Mouse (Mus musculus) liver, embryonic 13.5 days (tissue): Measurements from ENCODE around the gene 4921501E09Rik. TPM values are rescaled to one million over a fixed set of nuclear protein-coding genes. Genes with fewer than 3 reads are reported as not detected.
"Not testable (repeated sequence)": the region's sequence is repeated elsewhere in the genome, so short reads cannot be mapped to it uniquely, and the experiment has no call there.

Experiments used
- ATAC-seq: fragments of 200-750 bp; cut with Nextera tagmentation; 2 replicates; pipeline ENCODE4 v1.8.0; 2017; ENCODE audit warnings: low read depth, mild to moderate bottlenecking, moderate number of reproducible peaks, moderate library complexity
- DNase-seq: peaks from one replicate; pipeline ENCODE4 v3.0.0; 2022
- H3K27ac ChIP-seq: fragments of 300-500 bp; sonication (generic); 2 replicates; pipeline ENCODE4 v1.5.1; 2015; ENCODE audit warnings: moderate library complexity, mild to moderate bottlenecking, inconsistent platforms
- H3K27me3 ChIP-seq: fragments of 300-500 bp; sonication (generic); 2 replicates; pipeline ENCODE4 v1.6.1; 2015; ENCODE audit warnings: mild to moderate bottlenecking, inconsistent platforms
- H3K36me3 ChIP-seq: fragments of 300-500 bp; sonication (generic); 2 replicates; pipeline ENCODE4 v1.6.1; 2015; ENCODE audit warnings: mild to moderate bottlenecking, inconsistent platforms
- H3K4me1 ChIP-seq: fragments of 300-500 bp; sonication (generic); replicated peaks from 2 replicates; pipeline ENCODE4 v1.6.1; 2015; ENCODE audit warnings: inconsistent platforms
- H3K4me2 ChIP-seq: fragments of 300-500 bp; sonication (generic); 2 replicates; pipeline ENCODE4 v1.6.1; 2015; ENCODE audit warnings: inconsistent platforms, mild to moderate bottlenecking, moderate library complexity
- H3K4me3 ChIP-seq: fragments of 300-500 bp; sonication (generic); replicated peaks from 2 replicates; pipeline ENCODE4 v1.5.1; 2015; ENCODE audit warnings: mild to moderate bottlenecking, inconsistent platforms
- H3K9ac ChIP-seq: fragments of 300-500 bp; sonication (generic); 2 replicates; pipeline ENCODE4 v1.6.1; 2015; ENCODE audit warnings: mild to moderate bottlenecking, inconsistent platforms
- H3K9me3 ChIP-seq: fragments of 300-500 bp; sonication (generic); replicated peaks from 2 replicates; pipeline ENCODE4 v1.6.1; 2016; ENCODE audit warnings: inconsistent platforms
- whole genome bisulfite sequencing: fragments of 180-500 bp; shearing (Covaris S2); methylation state at CpG from one replicate; pipeline ENCODE4 v1.1.7; 2015; ENCODE audit not compliant: insufficient replicate concordance; 5-methylcytosine and 5-hydroxymethylcytosine counted together
- polyA plus RNA-seq: library from polyadenylated mRNA; unstranded; fragments of >200 nt; fragmentation: Nextera tagmentation; extraction: Ambion mirVana; gene quantifications from 2 replicates; pipeline ENCODE4 v1.2.1, GENCODE M21; 2015

4921501E09Rik gene
- polyA plus RNA-seq = not detected in 2 replicates

DNA sequence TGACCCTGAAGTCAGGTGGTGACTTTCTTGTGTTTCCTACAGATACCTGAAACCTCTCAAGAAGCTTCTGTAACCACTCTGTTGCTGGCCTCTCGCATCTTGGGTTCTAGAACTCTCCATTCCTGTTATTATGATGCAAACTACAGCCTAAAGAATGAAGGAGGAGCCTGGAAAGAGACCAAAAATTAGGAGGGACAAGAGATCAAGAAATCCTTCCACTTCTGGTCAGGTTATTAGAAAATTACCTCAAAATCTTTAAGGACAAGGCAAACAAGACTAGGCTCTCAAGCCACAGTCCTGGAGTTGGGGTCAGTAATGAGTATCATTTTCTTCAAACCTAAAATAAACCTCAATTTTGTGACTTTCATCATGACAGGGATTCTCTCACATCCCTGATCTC, at the start of gene 4921501E09Rik:
Gene 4921501E09Rik, minus strand, starts transcription at position 101 of the 400 bp plus-strand sequence.
- no peak for DNase-seq
- ATAC-seq = no peak
- Histone ChIP-seq H3K4me2 (no peak within 1 kb of the TSS), H3K36me3 (no peaks in the 10 kb centered on the region), H3K27me3 (no peaks in the 10 kb centered on the region), H3K27ac (no peak within 1 kb of the TSS), H3K4me3 (no peak within 1 kb of the TSS), H3K9me3 (no peaks in the 10 kb centered on the region), H3K9ac (no peak within 1 kb of the TSS), H3K4me1 (no peaks in the 10 kb centered on the region)
- WGBS = 38% methylated on average over 1 of the region's 1 CpGs

DNA sequence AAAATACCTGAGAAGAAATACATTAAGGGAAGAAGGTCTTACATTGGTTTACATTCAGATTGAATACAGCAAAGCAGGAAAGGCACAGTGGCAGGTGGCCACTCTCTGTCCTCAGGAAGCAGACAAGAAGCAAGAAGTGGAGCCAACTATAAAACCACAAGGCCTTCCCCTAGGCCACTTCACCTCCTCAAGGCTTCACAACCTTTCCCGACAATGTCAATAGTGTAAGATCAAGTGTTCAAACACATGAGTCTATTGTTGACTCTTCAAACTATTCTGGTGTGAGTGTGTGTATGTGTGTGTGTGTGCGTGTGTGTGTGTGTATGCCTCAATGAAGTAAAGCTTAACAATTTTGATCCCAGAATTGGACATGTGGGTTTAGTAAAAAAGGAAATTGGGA, 29.5 kb upstream of the 4921501E09Rik start:
- Histone ChIP-seq H3K4me2 (no peak overlapping the region), H3K9ac (no peak overlapping the region), H3K9me3 (no peaks in the 10 kb centered on the region), H3K36me3 (no peaks in the 10 kb centered on the region), H3K4me1 (peaks cover 9% of the 10 kb centered on the region), H3K27me3 (no peaks in the 10 kb centered on the region), H3K27ac (no peak overlapping the region), H3K4me3 (no peak overlapping the region)
- no peak for DNase-seq
- 70% methylated on average over 2 of the region's 2 CpGs for whole genome bisulfite sequencing
- ATAC-seq = no peak

DNA sequence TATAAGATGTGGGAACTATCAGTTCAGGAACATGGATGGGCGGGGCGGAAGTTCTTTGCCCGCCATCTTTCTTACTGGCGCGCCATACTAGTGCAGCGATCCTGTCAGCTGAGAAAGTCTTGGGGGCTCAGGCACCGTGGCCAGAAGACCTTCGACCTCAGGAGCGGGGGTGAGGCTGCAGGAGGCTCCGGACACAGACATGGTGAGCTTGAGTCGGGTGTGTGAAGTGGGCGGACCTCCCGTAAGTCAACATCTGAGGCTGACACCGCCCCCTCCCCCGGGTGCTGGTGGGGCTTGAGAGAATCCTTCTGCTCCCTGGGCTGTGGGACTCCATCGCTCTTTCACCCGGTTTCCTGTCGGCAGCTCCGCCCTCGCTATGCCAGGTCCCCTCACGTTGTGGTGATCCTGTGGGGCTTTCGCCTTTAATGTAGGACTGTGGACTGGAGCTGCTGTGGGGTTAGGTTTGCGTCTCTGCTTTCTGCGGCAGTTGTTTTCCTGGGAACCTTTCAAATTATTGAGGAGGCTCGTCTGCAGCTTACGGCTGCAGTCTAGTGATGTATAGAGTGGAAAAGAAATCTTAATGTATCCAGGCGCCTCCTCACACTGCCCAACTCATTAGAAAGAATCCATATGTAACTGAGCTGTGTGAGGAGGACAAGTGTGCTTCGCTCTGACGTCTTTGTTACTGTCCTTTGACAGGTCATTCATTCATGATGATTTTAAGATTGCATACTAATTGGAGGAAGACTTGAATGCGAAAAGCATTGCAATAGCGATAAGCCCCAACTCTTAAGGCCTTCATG, 24.7 kb upstream of the 4921501E09Rik start:
- no peaks in the 10 kb centered on the region for H3K36me3 ChIP-seq
- 3% methylated on average over 31 of the region's 31 CpGs for WGBS
- H3K4me1 ChIP-seq = peaks cover 16% of the 10 kb centered on the region
- peak overlapping the region; percentile 69 for H3K4me2 ChIP-seq
- peak; percentile 44 for DNase-seq
- no peaks in the 10 kb centered on the region for H3K9me3 ChIP-seq
- H3K4me3 ChIP-seq = peak overlapping the region; percentile 74
- ATAC-seq = peak; percentile 69
- H3K27ac ChIP-seq = peak overlapping the region; percentile 65
- peak overlapping the region; percentile 76 for H3K9ac ChIP-seq
- H3K27me3 ChIP-seq = 0 out of 2 replicates have a peak, but pooled peaks cover 4% of the 10 kb centered on the region

DNA sequence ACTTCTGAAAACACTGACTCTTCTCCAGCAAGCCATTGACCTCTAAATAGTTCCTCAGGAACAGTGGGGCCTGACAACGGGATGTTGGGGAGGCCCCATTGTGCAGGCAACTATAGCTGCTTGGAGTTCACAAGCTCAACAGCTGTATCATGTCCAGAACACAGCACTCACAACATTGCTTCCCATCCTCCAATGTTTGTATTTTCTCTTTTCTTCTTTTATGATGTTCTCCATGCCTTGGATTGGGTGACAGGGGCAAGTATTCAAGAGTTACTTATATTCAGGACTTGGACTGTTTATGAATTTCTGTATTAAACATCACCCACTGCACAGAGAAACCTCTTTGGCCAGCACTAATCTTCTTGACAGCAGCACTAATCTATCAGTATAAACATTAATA, 23.8 kb upstream of the 4921501E09Rik start:
- no peak overlapping the region for H3K27ac ChIP-seq
- no peak overlapping the region for H3K4me2 ChIP-seq
- H3K36me3 ChIP-seq = no peaks in the 10 kb centered on the region
- DNase-seq (no peak), ATAC-seq (no peak)
- no peak overlapping the region for H3K4me3 ChIP-seq
- no peak overlapping the region for H3K9ac ChIP-seq
- H3K27me3 ChIP-seq = 0 out of 2 replicates have a peak, but pooled peaks cover 4% of the 10 kb centered on the region
- H3K9me3 ChIP-seq = no peaks in the 10 kb centered on the region
- H3K4me1 ChIP-seq = peaks cover 16% of the 10 kb centered on the region
- WGBS = 88% methylated on average over 1 of the region's 1 CpGs

DNA sequence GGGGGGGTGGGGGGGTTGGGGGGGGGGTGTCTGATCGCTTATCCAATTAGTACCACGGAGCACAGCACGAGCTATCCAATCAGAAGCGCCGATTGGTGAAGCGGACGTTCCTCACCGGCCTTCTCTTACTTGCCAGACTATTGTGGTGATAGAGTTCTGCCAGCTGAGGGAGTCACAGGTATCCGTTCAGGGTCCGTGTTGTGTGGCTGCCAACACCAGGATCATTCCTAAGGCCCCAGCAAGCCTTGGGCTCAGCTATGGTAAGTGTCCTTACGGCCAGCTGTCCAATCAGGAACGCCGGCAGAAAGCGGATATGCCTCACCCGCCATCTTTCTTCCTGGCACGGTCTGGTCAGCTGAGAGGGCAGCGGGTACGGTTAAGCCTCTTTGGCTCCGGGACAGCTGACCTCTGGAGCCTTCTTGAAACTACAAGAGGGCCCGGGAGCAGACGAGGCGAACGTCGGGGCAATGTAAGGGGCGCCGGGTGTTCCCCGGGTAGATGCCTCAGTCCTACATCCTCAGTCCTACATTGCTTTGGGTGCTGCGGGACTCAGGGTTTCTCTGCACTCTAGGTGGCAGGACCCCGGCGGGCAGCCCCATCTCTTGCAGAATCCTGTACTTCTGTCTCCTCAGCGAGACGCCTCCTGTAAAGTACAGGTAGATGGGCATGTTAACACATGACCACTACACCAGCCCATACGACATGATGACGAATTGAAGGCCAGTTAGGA, 21.5 kb upstream of the 4921501E09Rik start, which contains the start of gene Zfp563:
Gene Zfp563, plus strand, starts transcription at position 91 of the 730 bp plus-strand sequence.
- peak within 1 kb of the TSS; percentile 68 for H3K4me3 ChIP-seq
- peak; percentile 80 for DNase-seq

DNA sequence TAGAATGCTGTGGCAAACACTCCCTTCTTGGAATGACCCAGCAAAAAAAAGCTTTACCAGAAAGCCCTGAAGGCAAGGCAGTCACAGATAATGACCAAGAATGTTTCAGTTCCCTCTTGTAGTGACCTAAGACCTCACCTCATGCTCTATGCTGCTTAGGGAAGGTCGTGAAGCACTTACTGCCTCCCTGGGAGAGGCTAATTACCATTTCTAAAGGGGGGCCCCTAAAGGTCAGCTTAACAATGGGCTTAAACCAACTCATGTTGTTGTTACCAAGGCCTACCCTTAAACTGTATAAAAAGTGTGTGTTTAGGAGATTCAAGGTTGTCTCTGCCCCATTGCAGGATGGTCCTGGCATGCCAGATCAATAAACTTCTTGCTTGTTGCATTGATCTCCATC, 4.9 kb downstream of the 4921501E09Rik start:
- Histone ChIP-seq H3K4me3 (no peak overlapping the region), H3K4me2 (no peak overlapping the region), H3K9me3 (no peaks in the 10 kb centered on the region), H3K27me3 (no peaks in the 10 kb centered on the region), H3K27ac (no peak overlapping the region), H3K4me1 (no peaks in the 10 kb centered on the region), H3K36me3 (no peaks in the 10 kb centered on the region), H3K9ac (no peak overlapping the region)
- 0% methylated on average over 1 of the region's 1 CpGs for WGBS
- no peak for DNase-seq
- ATAC-seq = no peak

More for the DNA sequence above, 21.5 kb upstream of the 4921501E09Rik start, which contains the start of gene Zfp563:
- peak; percentile 83 for ATAC-seq
- peak within 1 kb of the TSS; percentile 73 for H3K9ac ChIP-seq
- H3K4me2 ChIP-seq = peak within 1 kb of the TSS; percentile 70
- H3K27ac ChIP-seq = peak within 1 kb of the TSS; percentile 63; the same call in 1 of the 2 replicates
- 4% methylated on average over 34 of the region's 34 CpGs for WGBS
- H3K36me3 ChIP-seq = no peaks in the 10 kb centered on the region
- peaks cover 16% of the 10 kb centered on the region for H3K4me1 ChIP-seq
- 0 out of 2 replicates have a peak, but pooled peaks cover 4% of the 10 kb centered on the region for H3K27me3 ChIP-seq
- no peaks in the 10 kb centered on the region for H3K9me3 ChIP-seq

DNA sequence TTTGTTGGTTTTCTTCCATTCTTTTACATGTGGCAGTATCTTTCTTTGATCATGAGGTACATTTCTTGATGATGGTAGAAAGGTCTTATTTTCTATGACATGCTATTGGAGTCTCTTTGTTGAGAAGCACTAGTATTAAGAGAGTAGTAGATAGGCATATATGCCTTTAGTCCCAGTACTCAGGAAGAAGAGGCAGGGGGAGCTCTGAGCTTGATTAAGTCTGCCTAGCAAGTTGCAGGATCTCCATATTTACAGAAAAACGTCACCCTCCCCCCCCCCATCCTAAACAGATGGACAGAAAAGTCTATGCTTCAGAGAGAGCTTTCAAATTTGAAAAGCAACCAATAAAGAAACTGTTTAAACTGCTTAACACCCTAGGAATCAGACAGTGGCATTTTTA, 9.1 kb downstream of the 4921501E09Rik start:
- H3K9ac ChIP-seq = no peak overlapping the region
- H3K27me3 ChIP-seq = no peaks in the 10 kb centered on the region
- H3K9me3 ChIP-seq = no peaks in the 10 kb centered on the region
- DNase-seq (no peak), ATAC-seq (no peak)
- no peaks in the 10 kb centered on the region for H3K36me3 ChIP-seq
- H3K4me1 ChIP-seq = no peaks in the 10 kb centered on the region
- no peak overlapping the region for H3K4me2 ChIP-seq
- WGBS = 10% methylated on average over 1 of the region's 1 CpGs
- no peak overlapping the region for H3K4me3 ChIP-seq
- no peak overlapping the region for H3K27ac ChIP-seq

DNA sequence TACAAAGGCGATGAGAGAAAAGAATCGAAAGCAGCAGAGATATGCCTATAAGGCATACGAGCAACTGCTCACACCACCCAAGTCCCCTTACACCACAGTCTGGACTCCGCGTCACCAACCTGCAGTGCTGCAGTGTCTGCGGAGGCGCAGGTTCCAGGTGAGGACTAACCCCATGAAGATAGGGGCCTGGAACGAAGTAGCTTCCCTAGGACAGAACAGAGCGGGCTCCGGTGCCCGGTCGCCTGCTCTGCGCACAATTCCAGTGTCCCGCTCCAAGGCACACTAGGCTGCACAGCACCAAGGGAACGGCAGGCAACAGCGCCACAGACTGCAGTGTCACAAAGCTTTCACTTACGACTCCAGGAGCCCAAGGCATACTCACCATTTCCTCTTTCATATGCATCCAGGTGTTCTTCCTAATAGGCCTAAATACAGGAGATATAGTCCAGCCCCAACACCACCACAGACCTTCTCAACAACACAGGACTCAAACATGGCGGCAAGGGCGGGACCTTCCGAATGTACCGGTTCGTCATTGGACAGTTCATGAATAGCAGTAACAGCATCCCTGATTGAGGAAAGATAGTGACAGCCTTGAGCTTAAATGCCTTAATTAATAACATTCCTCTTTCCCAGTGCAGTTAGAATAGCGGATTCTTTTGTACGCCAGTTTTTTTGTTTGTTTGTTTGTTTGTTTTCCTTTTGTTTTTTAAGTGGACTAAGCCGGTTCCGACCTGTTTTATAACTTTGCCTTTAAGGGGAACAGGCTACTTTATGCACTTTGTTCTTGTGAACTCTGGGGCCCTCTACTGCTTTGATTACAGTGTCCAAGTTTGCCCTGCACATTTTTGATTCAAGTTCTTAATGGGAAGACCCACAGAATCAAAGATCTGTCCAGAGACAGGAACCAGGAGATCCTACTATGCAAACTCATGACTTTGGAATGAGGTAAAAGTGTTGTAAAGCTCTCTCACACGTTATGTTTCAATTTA, 34.7 kb downstream of the 4921501E09Rik start, which contains the start of gene Zfp763:
Gene Zfp763, minus strand, starts transcription at position 503 of the 992 bp plus-strand sequence.
- peak; percentile 75 for DNase-seq
- Histone ChIP-seq H3K4me1 (peaks cover 9% of the 10 kb centered on the region), H3K4me3 (peak within 1 kb of the TSS; percentile 86), H3K36me3 (no peaks in the 10 kb centered on the region), H3K27me3 (no peaks in the 10 kb centered on the region), H3K4me2 (peak within 1 kb of the TSS; percentile 70), H3K9ac (peak within 1 kb of the TSS; percentile 83), H3K9me3 (no peaks in the 10 kb centered on the region), H3K27ac (peak within 1 kb of the TSS; percentile 70)
- peak; percentile 97 for ATAC-seq
- WGBS = 3% methylated on average over 27 of the region's 27 CpGs

DNA sequence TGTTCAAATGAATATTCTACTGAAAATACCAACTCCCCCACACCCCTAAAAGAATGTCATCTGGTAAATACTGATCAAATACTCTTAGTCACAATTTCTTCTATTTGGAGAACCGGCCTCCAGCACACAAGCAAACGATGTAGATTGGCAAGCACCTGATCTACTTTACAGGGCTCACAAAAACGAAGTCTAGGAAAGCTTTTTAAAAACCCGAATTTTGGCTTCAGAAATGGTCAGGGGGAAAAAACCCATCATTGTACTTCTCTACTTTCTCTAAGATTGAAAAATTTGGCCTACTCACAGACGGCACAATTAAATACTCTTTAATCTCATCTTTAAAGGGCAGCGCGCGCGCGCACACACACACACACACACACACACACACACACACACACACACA, 35.5 kb downstream of the 4921501E09Rik start:
- WGBS = 5% methylated on average over 10 of the region's 10 CpGs
- H3K27ac ChIP-seq = no peak overlapping the region

DNA sequence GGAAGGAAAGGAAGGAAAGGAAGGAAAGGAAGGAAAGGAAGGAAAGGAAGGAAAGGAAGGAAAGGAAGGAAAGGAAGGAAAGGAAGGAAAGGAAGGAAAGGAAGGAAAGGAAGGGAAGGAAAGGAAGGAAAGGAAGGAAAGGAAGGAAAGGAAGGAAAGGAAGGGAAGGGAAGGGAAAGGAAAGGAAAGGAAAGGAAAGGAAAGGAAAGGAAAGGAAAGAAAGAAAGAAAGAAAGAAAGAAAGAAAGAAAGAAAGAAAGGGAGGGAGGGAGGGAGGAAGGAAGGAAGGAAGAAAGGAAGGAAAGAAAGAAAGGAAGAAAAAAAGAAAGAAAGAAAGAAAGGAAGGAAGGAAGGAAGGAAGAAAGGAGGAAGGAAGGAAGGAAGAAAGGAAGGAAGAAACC, 47.4 kb downstream of the 4921501E09Rik start:
- not testable (repeated sequence) for H3K9ac ChIP-seq, H3K4me1 ChIP-seq, DNase-seq, H3K27ac ChIP-seq, H3K4me2 ChIP-seq, H3K27me3 ChIP-seq, H3K4me3 ChIP-seq, ATAC-seq
- peaks cover 27% of the 10 kb centered on the region for H3K9me3 ChIP-seq
- H3K36me3 ChIP-seq = peaks cover 51% of the 10 kb centered on the region

More for the DNA sequence above, 35.5 kb downstream of the 4921501E09Rik start:
- H3K4me2 ChIP-seq = peak overlapping the region; percentile 70
- no peaks in the 10 kb centered on the region for H3K27me3 ChIP-seq
- DNase-seq (no peak), ATAC-seq (no peak)
- peaks cover 3% of the 10 kb centered on the region for H3K36me3 ChIP-seq
- H3K9ac ChIP-seq = peak overlapping the region; percentile 83
- H3K4me3 ChIP-seq = peak overlapping the region; percentile 86
- peaks cover 9% of the 10 kb centered on the region for H3K4me1 ChIP-seq
- H3K9me3 ChIP-seq = peaks cover 2% of the 10 kb centered on the region; the same call in 1 of the 2 replicates
